Mouse (Mus musculus) embryonic facial prominence, embryonic 15.5 days (tissue): ENCODE measurements around the gene Dgcr6. TPM values are rescaled to one million over a fixed set of nuclear protein-coding genes. Genes with fewer than 3 reads are reported as not detected.

Source experiments
- polyA plus RNA-seq: library from polyadenylated mRNA; unstranded; fragments of >200 nt; fragmentation: Nextera tagmentation; extraction: Ambion mirVana; gene quantifications from 2 replicates; pipeline ENCODE4 v1.2.1, GENCODE M21; 2015

Dgcr6 gene
- polyA plus RNA-seq, 1 experiment from 2014 or later: 108 TPM

Other genes starting within 250 kb of the Dgcr6 start
- gene B830017H08Rik, start 219.7 kb upstream of the Dgcr6 start, polyA plus RNA-seq: 0.30 and 0.52 TPM in 2 replicates
- gene Car15, start 214.5 kb upstream of the Dgcr6 start, polyA plus RNA-seq: 2.8 and 3.9 TPM in 2 replicates
- 0.22 and 0.29 TPM in 2 replicates for gene Gm20518, start 161.2 kb upstream of the Dgcr6 start, polyA plus RNA-seq
- not detected in 2 replicates for gene Tssk1, start 158.6 kb upstream of the Dgcr6 start, polyA plus RNA-seq
- gene Dgcr2, start 154.3 kb upstream of the Dgcr6 start, polyA plus RNA-seq: 86.0 and 90.2 TPM in 2 replicates
- 0.12 TPM in 1 of 2 replicates, not detected in the other for gene Tssk2, start 154.2 kb upstream of the Dgcr6 start, polyA plus RNA-seq
- gene Ess2, start 141.5 kb upstream of the Dgcr6 start, polyA plus RNA-seq: 35.0 and 40.8 TPM in 2 replicates
- not detected in 2 replicates for gene Gsc2, start 137.8 kb upstream of the Dgcr6 start, polyA plus RNA-seq
- gene Slc25a1, start 124.6 kb upstream of the Dgcr6 start, polyA plus RNA-seq: 83.0 and 83.6 TPM in 2 replicates
- gene Vpreb2, start 72.4 kb upstream of the Dgcr6 start, polyA plus RNA-seq: not detected in 2 replicates
- gene Prodh, start 37.3 kb downstream of the Dgcr6 start, polyA plus RNA-seq: 11.2 and 11.7 TPM in 2 replicates
- gene Rtn4r, start 74.8 kb downstream of the Dgcr6 start, polyA plus RNA-seq: 7.4 and 7.9 TPM in 2 replicates
- gene Ccdc188, start 165.0 kb downstream of the Dgcr6 start, polyA plus RNA-seq: not detected in 2 replicates
- 24.3 and 24.7 TPM in 2 replicates for gene Zdhhc8, start 182.3 kb downstream of the Dgcr6 start, polyA plus RNA-seq
- gene Trmt2a, start 195.8 kb downstream of the Dgcr6 start, polyA plus RNA-seq: 114 TPM in 2 replicates
- gene Ranbp1, start 195.9 kb downstream of the Dgcr6 start, polyA plus RNA-seq: 450 and 466 TPM in 2 replicates
- 2.5 TPM in 2 replicates for gene Gm49776, start 205.5 kb downstream of the Dgcr6 start, polyA plus RNA-seq
- gene Dgcr8, start 236.4 kb downstream of the Dgcr6 start, polyA plus RNA-seq: 28.6 and 31.7 TPM in 2 replicates